Mouse (Mus musculus) forebrain, embryonic 11.5 days (tissue): ENCODE measurements around the gene Ptpn5. TPM values are rescaled to one million over a fixed set of nuclear protein-coding genes. Genes with fewer than 3 reads are reported as not detected.

ENCODE experiments used
- ATAC-seq: fragments of 200-750 bp; cut with Nextera tagmentation; replicated peaks from 2 replicates; pipeline ENCODE4 v1.8.0; 2017; ENCODE audit warnings: moderate TSS enrichment; ENCODE audit not compliant: low FRiP score
- DNase-seq: peaks from one replicate; pipeline ENCODE4 v3.0.0-alpha.2; 2017; ENCODE audit warnings: low spot score
- H3K27ac ChIP-seq: fragments of 300-500 bp; sonication (generic); 2 replicates; pipeline ENCODE4 v1.5.1; 2014; ENCODE audit warnings: low read depth, low read length
- H3K27me3 ChIP-seq: fragments of 300-500 bp; sonication (generic); 2 replicates; pipeline ENCODE4 v1.6.1; 2014; ENCODE audit warnings: mild to moderate bottlenecking, low read length, mixed read lengths; ENCODE audit not compliant: control insufficient read depth, insufficient read depth
- H3K36me3 ChIP-seq: fragments of 300-500 bp; sonication (generic); 2 replicates; pipeline ENCODE4 v1.6.1; 2014; ENCODE audit warnings: mild to moderate bottlenecking, low read length, moderate library complexity, mixed read lengths; ENCODE audit not compliant: control insufficient read depth, insufficient read depth
- H3K4me1 ChIP-seq: fragments of 300-500 bp; sonication (generic); replicated peaks from 2 replicates; pipeline ENCODE4 v1.6.1; 2014; ENCODE audit warnings: low read length, mixed read lengths; ENCODE audit not compliant: control insufficient read depth, insufficient read depth
- H3K4me2 ChIP-seq: fragments of 300-500 bp; sonication (generic); 2 replicates; pipeline ENCODE4 v1.6.1; 2014; ENCODE audit warnings: low read depth, mild to moderate bottlenecking, low read length, moderate library complexity, mixed read lengths; ENCODE audit not compliant: severe bottlenecking
- H3K4me3 ChIP-seq: fragments of 300-500 bp; sonication (generic); 2 replicates; pipeline ENCODE4 v1.5.1; 2014; ENCODE audit warnings: low read depth, low read length
- H3K9ac ChIP-seq: fragments of 300-500 bp; sonication (generic); 2 replicates; pipeline ENCODE4 v1.6.1; 2014; ENCODE audit warnings: low read length
- H3K9me3 ChIP-seq: fragments of 300-500 bp; sonication (generic); 2 replicates; pipeline ENCODE4 v1.6.1; 2016; ENCODE audit warnings: low read length, mixed read lengths; ENCODE audit not compliant: control insufficient read depth
- WGBS: fragments of 180-500 bp; shearing (Covaris S2); extraction: QIAGEN DNeasy Blood & Tissue Kit; methylation state at CpG from one replicate; pipeline ENCODE4 v1.1.7; 2014; 5-methylcytosine and 5-hydroxymethylcytosine counted together
- polyA plus RNA-seq: library from polyadenylated mRNA; unstranded; fragments of >200 nt; fragmentation: Nextera tagmentation; extraction: Ambion mirVana; gene quantifications from 2 replicates; pipeline ENCODE4 v1.2.1, GENCODE M21; 2014

The Ptpn5 gene
- polyA plus RNA-seq, 1 experiment from 2014 or later: 14.9 TPM

DNA sequence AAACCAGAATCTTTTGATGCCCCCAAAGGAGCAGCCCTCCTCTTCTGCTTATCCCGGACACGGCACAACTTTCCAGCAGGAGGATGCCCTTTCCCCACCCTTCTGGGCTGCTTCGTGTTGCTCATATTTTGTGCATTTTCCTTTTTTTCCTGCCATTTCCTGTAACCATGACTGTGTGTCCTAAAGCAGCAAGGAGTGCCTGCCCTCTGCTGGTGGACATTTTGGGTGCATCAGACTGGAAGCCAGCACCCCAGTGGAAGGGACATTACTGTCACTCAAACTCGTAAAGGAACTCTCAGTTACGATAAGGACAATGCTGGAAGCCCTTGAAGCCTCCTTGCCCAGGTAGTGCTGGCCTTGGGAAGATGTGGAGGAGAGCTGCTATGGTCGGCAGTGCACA is 52.2 kb downstream of the Ptpn5 start:
- Histone ChIP-seq H3K9me3 (no peaks in the 10 kb centered on the region), H3K4me3 (no peak overlapping the region), H3K36me3 (no peaks in the 10 kb centered on the region), H3K27me3 (no peaks in the 10 kb centered on the region), H3K4me1 (no peaks in the 10 kb centered on the region), H3K27ac (no peak overlapping the region), H3K4me2 (no peak overlapping the region), H3K9ac (no peak overlapping the region)
- DNase-seq (peak; percentile 71), ATAC-seq (no peak)
- WGBS: 56% methylated on average over 6 of the region's 6 CpGs

- DNase-seq (no peak), ATAC-seq (no peak)
- 82% methylated on average over 3 of the region's 3 CpGs for WGBS
- H3K27me3 ChIP-seq: no peaks in the 10 kb centered on the region
- no peaks in the 10 kb centered on the region for H3K4me1 ChIP-seq
- H3K9ac ChIP-seq: no peak overlapping the region
- no peaks in the 10 kb centered on the region for H3K9me3 ChIP-seq
- no peaks in the 10 kb centered on the region for H3K36me3 ChIP-seq
- no peak overlapping the region for H3K27ac ChIP-seq
- no peak overlapping the region for H3K4me3 ChIP-seq
- no peak overlapping the region for H3K4me2 ChIP-seq
These were observed 52.6 kb downstream of the Ptpn5 start for GRCm38 (mm10) chr7:47080868-47081267.

DNA sequence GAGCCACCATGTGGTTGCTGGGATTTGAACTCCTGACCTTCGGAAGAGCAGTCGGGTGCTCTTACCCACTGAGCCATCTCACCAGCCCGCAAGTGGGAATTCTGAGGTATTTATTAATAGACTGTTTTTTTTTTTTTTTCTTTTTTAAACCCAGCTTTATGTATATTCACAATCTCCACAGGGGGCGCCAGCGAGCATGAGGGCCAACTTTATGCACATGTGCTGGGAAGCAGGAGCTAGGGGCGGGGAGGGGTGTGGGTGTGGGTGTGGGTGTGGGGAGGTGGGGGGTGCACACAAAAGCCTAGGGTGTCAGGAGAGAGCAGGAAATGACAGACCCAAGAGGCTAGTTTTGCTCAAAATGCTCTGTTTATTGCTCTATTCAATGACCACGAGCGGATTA is 56.0 kb downstream of the Ptpn5 start:
- no peak overlapping the region for H3K4me2 ChIP-seq
- ATAC-seq: no peak
- DNase-seq: peak; percentile 73
- no peak overlapping the region for H3K4me3 ChIP-seq
- no peaks in the 10 kb centered on the region for H3K27me3 ChIP-seq
- H3K36me3 ChIP-seq: no peaks in the 10 kb centered on the region
- H3K9me3 ChIP-seq: no peaks in the 10 kb centered on the region
- WGBS: 68% methylated on average over 8 of the region's 8 CpGs
- H3K9ac ChIP-seq: no peak overlapping the region
- no peak overlapping the region for H3K27ac ChIP-seq
- H3K4me1 ChIP-seq: no peaks in the 10 kb centered on the region; the same call in 1 of the 2 replicates

- no peaks in the 10 kb centered on the region for H3K36me3 ChIP-seq
These were observed 56.8 kb downstream of the Ptpn5 start for GRCm38 (mm10) chr7:47076729-47077128.

DNA sequence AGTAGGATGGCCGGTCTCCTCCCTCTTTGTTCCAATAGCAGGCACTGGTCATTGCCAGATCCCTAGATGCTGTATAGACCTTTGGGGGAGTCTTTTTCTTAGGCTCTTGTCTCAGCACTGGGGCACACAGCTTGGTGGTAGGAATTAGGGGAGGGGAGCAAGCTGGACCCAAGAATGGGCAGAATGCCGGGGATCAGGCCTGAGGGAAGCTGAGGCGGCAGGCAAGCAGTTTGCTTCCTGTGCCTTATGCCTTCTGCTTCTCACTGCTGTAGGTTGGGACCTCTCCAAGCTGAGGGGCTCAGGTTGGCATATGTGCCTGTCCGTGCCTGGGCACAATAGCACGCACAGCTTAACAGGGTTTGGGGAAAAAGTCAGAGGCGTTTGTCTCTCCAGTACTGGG is 57.3 kb downstream of the Ptpn5 start:
- 86% methylated on average over 6 of the region's 6 CpGs for WGBS
- DNase-seq (no peak), ATAC-seq (no peak)
- H3K9ac ChIP-seq: no peak overlapping the region
- no peak overlapping the region for H3K27ac ChIP-seq
- H3K4me1 ChIP-seq: no peaks in the 10 kb centered on the region; the same call in 1 of the 2 replicates
- no peaks in the 10 kb centered on the region for H3K36me3 ChIP-seq
- H3K4me2 ChIP-seq: no peak overlapping the region
- H3K9me3 ChIP-seq: no peaks in the 10 kb centered on the region
- H3K4me3 ChIP-seq: no peak overlapping the region
- no peaks in the 10 kb centered on the region for H3K27me3 ChIP-seq

More at GRCm38 (mm10) chr7:47076729-47077128, 56.8 kb downstream of the Ptpn5 start:
- Histone ChIP-seq H3K9ac (no peak overlapping the region), H3K27ac (no peak overlapping the region), H3K27me3 (no peaks in the 10 kb centered on the region), H3K4me2 (no peak overlapping the region), H3K4me1 (no peaks in the 10 kb centered on the region; the same call in 1 of the 2 replicates), H3K4me3 (no peak overlapping the region), H3K9me3 (no peaks in the 10 kb centered on the region)
- 70% methylated on average over 3 of the region's 3 CpGs for WGBS
- ATAC-seq: no peak
- DNase-seq: no peak

DNA sequence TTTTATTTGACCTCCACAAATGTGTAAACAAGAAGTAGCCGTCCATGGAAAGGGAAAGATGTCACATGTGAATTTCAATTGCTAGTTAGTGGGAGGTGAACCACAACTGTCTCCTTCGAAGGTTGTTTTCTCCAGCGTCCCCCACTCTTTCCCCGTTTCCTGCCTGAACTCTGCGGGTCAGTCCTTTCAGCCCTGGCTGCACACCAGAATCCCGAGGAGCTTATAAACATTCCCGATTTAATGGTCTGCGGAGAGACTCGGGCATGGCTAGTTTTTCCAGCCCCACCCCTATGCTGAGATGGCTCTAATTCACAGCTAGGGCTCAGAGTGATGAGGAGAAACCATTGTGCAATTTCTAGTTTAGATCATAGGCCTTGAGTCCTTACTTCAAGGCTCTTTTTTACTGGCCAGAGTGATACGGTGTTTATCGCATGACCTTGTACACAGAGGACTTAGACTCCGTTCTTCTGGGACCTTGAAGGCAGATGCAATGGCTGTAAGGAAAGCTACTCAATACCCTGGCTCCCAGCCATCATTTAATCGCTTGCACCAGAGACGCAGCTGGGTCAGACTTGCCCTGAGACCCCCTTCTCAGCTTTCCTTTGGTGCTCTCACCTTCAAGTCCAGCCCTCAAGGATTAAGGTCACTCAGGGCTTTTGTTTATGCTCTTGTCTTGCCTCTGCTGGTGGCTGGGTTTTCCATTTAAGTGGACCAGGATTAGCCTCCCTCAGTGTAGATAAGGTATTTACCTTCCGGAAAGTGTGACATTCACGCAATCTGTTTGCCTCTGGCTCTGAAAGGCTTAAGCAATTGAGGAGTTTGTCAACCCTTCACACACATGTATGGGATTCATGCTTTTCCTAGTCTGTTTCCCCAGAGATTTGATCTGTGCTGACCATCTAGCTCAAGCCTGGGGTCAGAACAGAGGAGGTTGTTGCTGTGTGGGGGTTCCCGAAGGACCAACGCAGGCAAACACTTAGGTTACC is 59.7 kb downstream of the Ptpn5 start:
- no peak for ATAC-seq
- Histone ChIP-seq H3K4me1 (no peaks in the 10 kb centered on the region; the same call in 1 of the 2 replicates), H3K4me3 (no peak overlapping the region), H3K9me3 (no peaks in the 10 kb centered on the region), H3K36me3 (no peaks in the 10 kb centered on the region), H3K4me2 (no peak overlapping the region), H3K27ac (no peak overlapping the region), H3K27me3 (no peaks in the 10 kb centered on the region), H3K9ac (no peak overlapping the region)
- 55% methylated on average over 18 of the region's 18 CpGs for WGBS
- DNase-seq: no peak

GRCm38 (mm10) chr7:47072551-47072950 is 60.9 kb downstream of the Ptpn5 start:
- DNase-seq: no peak
- Histone ChIP-seq H3K9me3 (no peaks in the 10 kb centered on the region), H3K27ac (no peak overlapping the region), H3K4me1 (no peaks in the 10 kb centered on the region; the same call in 1 of the 2 replicates), H3K36me3 (no peaks in the 10 kb centered on the region), H3K27me3 (no peaks in the 10 kb centered on the region), H3K4me2 (no peak overlapping the region), H3K4me3 (no peak overlapping the region), H3K9ac (no peak overlapping the region)
- WGBS: 68% methylated on average over 5 of the region's 5 CpGs
- no peak for ATAC-seq

DNA sequence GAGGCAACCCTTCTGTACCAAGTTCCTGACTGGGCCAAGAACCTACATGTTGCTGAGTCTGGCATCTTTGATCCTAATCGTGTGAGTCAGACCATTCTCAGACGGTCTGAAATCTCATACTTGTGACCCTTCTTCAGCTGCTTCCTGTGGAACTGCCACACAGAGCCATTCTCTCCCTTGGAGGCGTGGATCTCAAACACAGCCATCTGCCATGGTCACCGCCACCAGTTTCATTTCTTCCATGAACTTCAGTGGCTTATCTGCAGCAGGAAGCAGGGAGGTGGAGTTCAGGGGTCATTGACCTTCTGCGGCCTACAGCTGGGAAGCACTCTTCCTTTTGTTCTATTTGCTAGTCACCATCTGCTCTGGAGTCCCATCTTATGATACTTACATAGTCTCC is 65.6 kb downstream of the Ptpn5 start:
- no peak overlapping the region for H3K27ac ChIP-seq
- no peak overlapping the region for H3K4me2 ChIP-seq
- H3K4me1 ChIP-seq: no peaks in the 10 kb centered on the region
- ATAC-seq (no peak), DNase-seq (no peak)
- 81% methylated on average over 5 of the region's 5 CpGs for WGBS
- no peaks in the 10 kb centered on the region for H3K9me3 ChIP-seq
- H3K4me3 ChIP-seq: no peak overlapping the region
- H3K27me3 ChIP-seq: no peaks in the 10 kb centered on the region
- H3K36me3 ChIP-seq: no peaks in the 10 kb centered on the region
- no peak overlapping the region for H3K9ac ChIP-seq

GRCm38 (mm10) chr7:47066942-47067341 is 66.5 kb downstream of the Ptpn5 start:
- ATAC-seq (no peak), DNase-seq (no peak)
- Histone ChIP-seq H3K9me3 (no peaks in the 10 kb centered on the region), H3K36me3 (no peaks in the 10 kb centered on the region), H3K4me2 (no peak overlapping the region), H3K27ac (no peak overlapping the region), H3K4me3 (no peak overlapping the region), H3K27me3 (no peaks in the 10 kb centered on the region), H3K9ac (no peak overlapping the region), H3K4me1 (no peaks in the 10 kb centered on the region)
- WGBS: 86% methylated on average over 3 of the region's 3 CpGs
